Mouse (Mus musculus) forebrain, embryonic 13.5 days (tissue): ENCODE results near the gene Nfkb1. TPM values are rescaled to one million over a fixed set of nuclear protein-coding genes. Genes with fewer than 3 reads are reported as not detected.

Experiments used
- ATAC-seq: fragments of 200-750 bp; cut with Nextera tagmentation; 2 replicates; pipeline ENCODE4 v1.8.0; 2017
- H3K27ac ChIP-seq: fragments of 300-500 bp; sonication (generic); 2 replicates; pipeline ENCODE4 v1.5.1; 2015; ENCODE audit warnings: inconsistent platforms, mild to moderate bottlenecking, moderate library complexity
- H3K27me3 ChIP-seq: fragments of 300-500 bp; sonication (generic); 2 replicates; pipeline ENCODE4 v1.6.1; 2015; ENCODE audit warnings: mild to moderate bottlenecking, inconsistent platforms
- H3K36me3 ChIP-seq: fragments of 300-500 bp; sonication (generic); 2 replicates; pipeline ENCODE4 v1.6.1; 2015; ENCODE audit warnings: mild to moderate bottlenecking, inconsistent platforms; ENCODE audit not compliant: poor library complexity, severe bottlenecking
- H3K4me1 ChIP-seq: fragments of 300-500 bp; sonication (generic); 2 replicates; pipeline ENCODE4 v1.6.1; 2015; ENCODE audit warnings: inconsistent platforms
- H3K4me2 ChIP-seq: fragments of 300-500 bp; sonication (generic); 2 replicates; pipeline ENCODE4 v1.6.1; 2015; ENCODE audit warnings: inconsistent platforms, mild to moderate bottlenecking, moderate library complexity
- H3K4me3 ChIP-seq: fragments of 300-500 bp; sonication (generic); 2 replicates; pipeline ENCODE4 v1.5.1; 2015; ENCODE audit warnings: mild to moderate bottlenecking, inconsistent platforms
- H3K9ac ChIP-seq: fragments of 300-500 bp; sonication (generic); 2 replicates; pipeline ENCODE4 v1.6.1; 2015; ENCODE audit warnings: mild to moderate bottlenecking, inconsistent platforms
- H3K9me3 ChIP-seq: fragments of 300-500 bp; sonication (generic); replicated peaks from 2 replicates; pipeline ENCODE4 v1.6.1; 2016; ENCODE audit warnings: inconsistent platforms
- WGBS: fragments of 180-500 bp; shearing (Covaris S2); methylation state at CpG from one replicate; pipeline ENCODE4 v1.1.7; 2015; 5-methylcytosine and 5-hydroxymethylcytosine counted together
- polyA plus RNA-seq: library from polyadenylated mRNA; unstranded; fragments of >200 nt; fragmentation: Nextera tagmentation; extraction: Ambion mirVana; gene quantifications from 2 replicates; pipeline ENCODE4 v1.2.1, GENCODE M21; 2015

Nfkb1 gene
- polyA plus RNA-seq, 1 experiment from 2014 or later: 8.0 TPM

DNA sequence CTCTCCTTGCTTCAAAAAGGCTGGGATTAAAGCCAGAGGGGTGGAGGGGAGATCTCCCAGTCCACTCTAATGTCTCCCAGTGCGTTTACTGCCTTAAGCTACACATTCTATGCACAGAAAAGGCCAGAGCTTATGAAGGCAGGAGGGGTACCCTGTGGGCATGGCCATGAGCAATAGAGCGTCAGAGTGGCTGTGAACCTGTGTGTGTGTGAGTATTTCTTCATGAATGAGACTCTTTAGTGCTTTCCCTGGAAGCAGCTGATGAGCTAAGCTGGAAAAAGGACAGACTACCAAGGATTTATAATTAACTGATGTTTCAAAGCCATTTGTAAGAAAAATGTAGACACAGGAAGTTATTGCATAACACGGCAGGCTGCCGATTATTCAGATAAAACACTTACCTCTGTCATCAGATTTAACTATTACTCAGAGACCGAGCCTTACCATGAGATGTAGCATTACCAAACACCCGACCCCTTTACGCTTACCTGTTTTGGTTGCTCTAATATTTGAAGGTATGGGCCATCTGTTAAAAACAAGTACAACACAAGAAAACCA lies 32.7 kb downstream of the Nfkb1 start:
- H3K4me3 ChIP-seq: no peak overlapping the region
- 83% methylated on average over 7 of the region's 7 CpGs for WGBS
- no peaks in the 10 kb centered on the region for H3K27me3 ChIP-seq
- H3K9me3 ChIP-seq: no peaks in the 10 kb centered on the region
- no peak for ATAC-seq
- no peak overlapping the region for H3K4me2 ChIP-seq
- H3K27ac ChIP-seq: no peak overlapping the region
- H3K36me3 ChIP-seq: peaks cover 13% of the 10 kb centered on the region
- H3K9ac ChIP-seq: no peak overlapping the region
- peaks cover 9% of the 10 kb centered on the region for H3K4me1 ChIP-seq

DNA sequence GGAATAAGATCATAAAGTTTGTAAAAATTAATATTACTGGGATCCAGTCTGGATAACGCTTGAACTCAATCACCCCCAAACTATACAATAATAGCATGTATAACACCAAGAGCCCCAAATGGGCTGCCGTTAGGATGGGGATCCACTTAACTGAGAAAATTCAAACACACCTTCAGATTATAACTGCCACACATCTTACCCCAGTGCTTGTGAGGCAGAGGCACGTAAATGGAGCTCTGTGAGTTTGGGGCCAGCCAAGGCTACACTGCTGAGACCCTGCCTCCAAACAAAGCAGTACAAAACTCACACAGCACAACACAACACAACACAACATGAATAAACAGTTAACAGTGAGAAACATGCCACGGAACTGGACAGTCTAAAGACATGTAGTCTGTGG lies 35.2 kb downstream of the Nfkb1 start:
- H3K9me3 ChIP-seq: no peaks in the 10 kb centered on the region
- H3K27me3 ChIP-seq: no peaks in the 10 kb centered on the region
- no peak overlapping the region for H3K4me3 ChIP-seq
- H3K36me3 ChIP-seq: peaks cover 21% of the 10 kb centered on the region
- 86% methylated on average over 4 of the region's 4 CpGs for WGBS
- H3K4me1 ChIP-seq: 0 out of 2 replicates have a peak, but pooled peaks cover under 1% of the 10 kb centered on the region
- no peak overlapping the region for H3K27ac ChIP-seq
- H3K4me2 ChIP-seq: no peak overlapping the region
- no peak for ATAC-seq
- no peak overlapping the region for H3K9ac ChIP-seq

DNA sequence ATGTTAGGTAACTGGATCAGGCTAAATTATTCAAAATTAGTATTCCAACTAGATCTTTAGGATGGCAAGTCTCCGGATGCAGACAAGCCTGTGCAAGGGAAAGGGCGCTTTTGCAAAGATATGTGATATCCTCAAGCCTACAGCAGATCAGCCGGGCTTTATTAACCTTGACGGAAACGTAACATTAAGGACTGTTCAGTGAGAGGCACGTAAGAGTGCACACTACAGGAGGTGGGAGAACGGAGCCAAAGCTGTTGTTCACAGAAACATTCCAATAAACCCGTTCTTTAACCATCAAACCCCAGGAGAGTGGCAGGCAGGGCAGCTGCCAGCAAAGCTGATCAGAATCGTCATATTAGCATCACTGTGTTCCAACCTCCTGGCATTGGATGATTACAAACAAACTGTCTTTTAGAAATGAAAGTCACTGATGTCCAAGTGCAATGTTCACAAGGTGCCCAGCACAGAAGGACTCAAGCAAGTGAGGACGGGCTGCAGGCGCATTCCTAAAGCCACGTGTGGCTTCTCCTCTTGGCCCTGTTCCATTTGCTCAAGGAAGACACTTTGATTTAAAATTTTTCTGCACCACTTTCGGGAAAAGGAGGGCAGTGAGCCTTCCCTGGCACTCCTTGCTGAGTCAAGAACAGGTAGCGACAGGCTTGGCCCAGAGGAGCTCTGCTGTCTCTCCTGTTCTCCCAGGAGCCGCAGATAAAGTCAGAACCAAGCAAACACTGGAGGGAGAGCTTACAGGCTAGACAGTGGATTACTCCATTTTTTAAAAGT lies 40.4 kb downstream of the Nfkb1 start:
- no peak for ATAC-seq
- Histone ChIP-seq H3K4me2 (no peak overlapping the region), H3K4me1 (peaks cover 8% of the 10 kb centered on the region), H3K9me3 (no peaks in the 10 kb centered on the region), H3K36me3 (peaks cover 23% of the 10 kb centered on the region), H3K4me3 (no peak overlapping the region), H3K27me3 (no peaks in the 10 kb centered on the region), H3K27ac (no peak overlapping the region), H3K9ac (no peak overlapping the region)
- 78% methylated on average over 15 of the region's 15 CpGs for WGBS

DNA sequence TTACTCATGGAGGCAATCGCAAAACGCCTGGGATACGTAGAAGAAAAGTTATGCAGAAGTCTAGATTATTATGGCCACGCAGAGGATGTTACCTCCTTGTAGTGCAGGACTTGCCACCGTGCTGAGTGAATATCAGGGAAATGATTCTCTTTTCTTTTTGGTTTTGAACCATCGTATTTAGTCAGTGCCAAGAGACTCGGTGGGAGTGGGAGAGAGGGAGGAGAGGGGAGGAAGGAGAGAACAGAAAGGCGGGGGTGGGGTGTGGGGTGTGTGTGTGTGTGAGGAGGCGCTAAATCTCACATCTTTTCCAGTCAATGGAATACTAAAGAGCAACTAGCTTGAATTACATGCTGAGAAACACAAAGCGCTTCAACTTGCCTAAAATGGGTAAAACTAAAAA lies 41.5 kb downstream of the Nfkb1 start:
- H3K9me3 ChIP-seq: no peaks in the 10 kb centered on the region
- no peak overlapping the region for H3K27ac ChIP-seq
- peaks cover 26% of the 10 kb centered on the region for H3K36me3 ChIP-seq
- no peaks in the 10 kb centered on the region for H3K27me3 ChIP-seq
- H3K9ac ChIP-seq: no peak overlapping the region
- WGBS: 78% methylated on average over 10 of the region's 10 CpGs
- H3K4me2 ChIP-seq: no peak overlapping the region
- H3K4me1 ChIP-seq: peaks cover 8% of the 10 kb centered on the region
- no peak overlapping the region for H3K4me3 ChIP-seq
- ATAC-seq: no peak

DNA sequence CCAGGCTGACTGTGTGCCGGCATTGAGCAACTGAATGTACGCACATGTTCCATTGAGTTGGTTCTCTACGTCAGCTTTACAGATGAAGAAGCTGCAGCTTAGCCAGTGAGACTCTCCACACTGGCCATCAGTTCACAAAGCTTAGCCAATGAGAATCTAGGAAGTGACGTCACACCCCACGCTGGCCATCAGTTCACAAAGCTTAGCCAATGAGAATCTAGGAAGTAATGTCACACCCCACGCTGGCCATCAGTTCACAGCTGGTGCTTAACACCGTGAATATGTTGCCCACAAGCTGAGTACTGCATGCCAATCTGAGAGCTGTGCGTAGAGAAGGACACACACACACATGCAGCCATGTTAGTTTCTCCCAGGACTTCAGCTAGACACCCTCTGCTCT lies 42.8 kb downstream of the Nfkb1 start:
- H3K4me2 ChIP-seq: no peak overlapping the region
- H3K36me3 ChIP-seq: peaks cover 25% of the 10 kb centered on the region
- WGBS: 94% methylated on average over 8 of the region's 8 CpGs
- H3K9me3 ChIP-seq: no peaks in the 10 kb centered on the region
- no peak overlapping the region for H3K9ac ChIP-seq
- H3K4me3 ChIP-seq: no peak overlapping the region
- H3K27ac ChIP-seq: no peak overlapping the region
- no peak for ATAC-seq
- peaks cover 8% of the 10 kb centered on the region for H3K4me1 ChIP-seq
- no peaks in the 10 kb centered on the region for H3K27me3 ChIP-seq

DNA sequence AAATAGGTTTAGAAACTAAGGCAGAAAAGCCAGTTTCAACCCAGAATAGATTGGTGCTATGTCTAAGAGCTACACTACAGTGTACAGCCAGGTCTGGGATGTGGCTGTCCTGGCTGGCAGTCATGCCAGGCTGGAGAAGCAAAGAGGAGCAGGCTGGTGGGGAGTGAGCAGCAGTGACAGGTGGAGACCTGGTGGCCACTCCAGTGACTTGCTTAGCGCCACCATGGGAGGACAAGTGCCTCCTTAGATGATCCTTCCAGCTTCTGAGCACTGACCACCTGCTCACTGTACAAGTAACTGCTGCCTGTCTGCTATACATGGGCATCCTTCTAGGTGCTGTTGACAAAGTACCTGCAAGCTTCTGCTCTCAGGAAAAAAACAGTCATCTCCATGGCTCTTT lies 44.7 kb downstream of the Nfkb1 start:
- no peak overlapping the region for H3K4me3 ChIP-seq
- no peaks in the 10 kb centered on the region for H3K9me3 ChIP-seq
- 89% methylated on average over 1 of the region's 1 CpGs for WGBS
- no peak overlapping the region for H3K27ac ChIP-seq
- peaks cover 8% of the 10 kb centered on the region for H3K4me1 ChIP-seq
- ATAC-seq: no peak
- no peak overlapping the region for H3K9ac ChIP-seq
- peaks cover 12% of the 10 kb centered on the region; the same call in 1 of the 2 replicates for H3K36me3 ChIP-seq
- no peak overlapping the region for H3K4me2 ChIP-seq
- no peaks in the 10 kb centered on the region for H3K27me3 ChIP-seq

DNA sequence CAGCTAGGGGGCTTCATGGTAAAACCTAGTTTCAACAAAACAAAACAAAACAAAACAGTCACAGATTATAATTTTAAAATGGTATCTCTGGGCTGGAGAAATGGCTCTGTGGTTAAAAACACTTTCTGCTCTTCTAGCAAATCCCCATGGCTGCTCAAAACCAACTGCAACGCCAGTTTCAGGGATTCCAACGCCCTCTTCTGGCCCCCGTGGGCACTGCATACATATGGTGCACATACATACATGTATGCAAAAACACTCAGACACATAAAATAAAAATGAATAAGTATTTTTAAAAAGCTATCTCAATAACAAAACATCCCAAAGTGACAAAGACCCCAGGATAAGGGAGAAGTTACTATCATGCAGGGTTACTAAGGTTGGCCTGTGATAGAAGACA lies 46.4 kb downstream of the Nfkb1 start:
- Histone ChIP-seq H3K36me3 (peaks cover 13% of the 10 kb centered on the region; the same call in 1 of the 2 replicates), H3K9ac (no peak overlapping the region), H3K4me3 (no peak overlapping the region), H3K27ac (no peak overlapping the region), H3K27me3 (no peaks in the 10 kb centered on the region), H3K9me3 (no peaks in the 10 kb centered on the region), H3K4me1 (no peaks in the 10 kb centered on the region), H3K4me2 (no peak overlapping the region)
- no peak for ATAC-seq
- 95% methylated on average over 3 of the region's 3 CpGs for WGBS

DNA sequence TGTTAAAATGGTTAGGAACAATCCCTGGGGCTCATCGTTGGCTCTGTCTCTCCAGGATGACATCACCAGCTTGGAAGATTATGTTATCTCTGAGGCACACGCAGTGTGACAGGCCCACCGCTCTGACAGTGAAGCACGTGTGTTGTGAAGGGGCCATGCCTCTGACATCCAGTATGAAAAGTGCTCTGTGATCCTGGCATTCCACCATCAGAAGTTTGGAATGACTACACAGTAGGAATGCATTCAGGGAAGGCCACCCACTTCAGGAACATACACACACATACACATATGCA lies 49.8 kb downstream of the Nfkb1 start:
- Histone ChIP-seq H3K4me2 (no peak overlapping the region), H3K4me1 (no peaks in the 10 kb centered on the region), H3K36me3 (0 out of 2 replicates have a peak, but pooled peaks cover 6% of the 10 kb centered on the region), H3K4me3 (no peak overlapping the region), H3K27ac (no peak overlapping the region), H3K27me3 (no peaks in the 10 kb centered on the region), H3K9me3 (no peaks in the 10 kb centered on the region), H3K9ac (no peak overlapping the region)
- WGBS: 89% methylated on average over 4 of the region's 4 CpGs
- ATAC-seq: no peak

DNA sequence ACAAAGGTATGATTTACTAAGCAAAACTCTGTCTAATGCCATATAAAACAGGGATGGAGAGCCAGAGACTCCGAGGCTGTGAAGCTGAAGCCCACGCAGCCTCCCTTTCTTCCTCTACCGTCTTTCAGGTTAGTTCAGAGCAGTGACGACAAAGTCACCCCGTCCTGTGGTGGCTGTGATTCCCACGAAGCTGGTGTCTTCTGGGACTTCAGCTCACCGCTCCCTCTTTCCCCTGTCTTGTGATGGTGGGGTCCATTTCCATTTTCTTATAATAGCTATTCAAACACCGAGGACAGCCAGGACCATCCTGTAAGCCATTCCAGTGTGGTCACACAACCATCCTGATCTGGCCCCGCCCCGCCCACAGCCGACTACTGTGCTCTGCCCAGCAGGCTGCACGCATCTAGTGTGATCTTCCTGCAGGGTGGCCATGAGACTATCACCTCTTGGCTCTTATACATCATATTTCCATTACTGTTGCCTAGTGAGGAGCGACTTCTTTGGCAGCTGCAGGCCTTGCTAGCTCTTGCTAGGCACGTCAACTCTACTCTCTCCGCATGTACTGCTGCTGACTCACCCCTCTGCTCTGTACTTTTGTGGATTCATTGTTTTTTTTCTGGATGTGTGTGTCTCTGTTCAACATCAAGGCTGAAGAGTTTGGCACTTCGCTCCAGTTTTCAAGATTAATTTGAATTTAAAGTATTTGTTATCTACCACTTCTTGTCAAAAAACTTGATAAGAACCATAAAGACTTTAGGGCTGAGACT lies 50.3 kb downstream of the Nfkb1 start:
- Histone ChIP-seq H3K4me1 (no peaks in the 10 kb centered on the region), H3K4me3 (no peak overlapping the region), H3K4me2 (no peak overlapping the region), H3K27ac (no peak overlapping the region), H3K36me3 (0 out of 2 replicates have a peak, but pooled peaks cover 6% of the 10 kb centered on the region), H3K27me3 (no peaks in the 10 kb centered on the region), H3K9me3 (no peaks in the 10 kb centered on the region), H3K9ac (no peak overlapping the region)
- WGBS: 91% methylated on average over 16 of the region's 16 CpGs
- ATAC-seq: no peak

DNA sequence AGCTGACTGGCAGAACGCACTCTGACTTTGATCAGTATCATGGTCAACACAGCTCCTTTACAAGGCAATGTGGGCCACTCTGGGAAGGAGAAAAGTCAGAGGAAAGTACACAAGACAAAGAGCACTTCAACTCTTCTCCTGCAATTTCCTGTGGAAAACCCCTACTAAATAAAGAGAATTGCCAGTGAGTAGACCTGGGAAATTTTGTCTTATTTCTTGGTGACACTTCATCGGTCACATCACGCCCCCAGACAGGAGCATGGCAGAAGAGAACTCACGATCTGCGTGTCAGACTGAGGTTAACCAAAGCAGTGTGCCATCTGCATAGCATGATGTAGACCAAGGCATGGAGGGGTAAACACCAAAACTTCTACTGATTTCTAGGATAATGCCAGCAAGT lies 51.1 kb downstream of the Nfkb1 start:
- H3K4me2 ChIP-seq: no peak overlapping the region
- no peaks in the 10 kb centered on the region for H3K4me1 ChIP-seq
- 0 out of 2 replicates have a peak, but pooled peaks cover 6% of the 10 kb centered on the region for H3K36me3 ChIP-seq
- no peak for ATAC-seq
- H3K27me3 ChIP-seq: no peaks in the 10 kb centered on the region
- 98% methylated on average over 5 of the region's 5 CpGs for WGBS
- no peaks in the 10 kb centered on the region for H3K9me3 ChIP-seq
- no peak overlapping the region for H3K4me3 ChIP-seq
- no peak overlapping the region for H3K9ac ChIP-seq
- no peak overlapping the region for H3K27ac ChIP-seq

DNA sequence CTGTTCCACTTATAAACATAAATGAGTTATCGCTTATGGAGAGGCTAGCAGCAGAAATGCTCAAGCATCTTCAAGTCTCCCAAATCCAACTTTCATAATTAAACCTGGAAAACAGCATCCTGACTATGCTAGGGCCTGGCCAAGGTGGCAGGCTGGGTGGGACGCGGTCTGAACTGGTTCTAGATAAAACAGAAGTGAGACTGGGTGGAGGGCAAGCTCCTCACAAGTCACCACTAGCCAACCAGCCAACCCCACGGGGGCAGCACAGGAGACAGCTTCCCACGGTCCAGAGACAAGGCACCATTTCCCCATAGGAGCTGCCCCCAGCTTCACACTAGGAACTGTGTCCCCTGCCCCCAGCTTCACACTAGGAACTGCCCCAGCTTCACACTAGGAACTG lies 53.8 kb downstream of the Nfkb1 start:
- Histone ChIP-seq H3K4me3 (no peak overlapping the region), H3K4me1 (no peaks in the 10 kb centered on the region), H3K36me3 (peaks cover 3% of the 10 kb centered on the region; the same call in 1 of the 2 replicates), H3K27ac (no peak overlapping the region), H3K9me3 (no peaks in the 10 kb centered on the region), H3K9ac (no peak overlapping the region), H3K27me3 (no peaks in the 10 kb centered on the region), H3K4me2 (no peak overlapping the region)
- no peak for ATAC-seq
- 87% methylated on average over 5 of the region's 5 CpGs for WGBS

DNA sequence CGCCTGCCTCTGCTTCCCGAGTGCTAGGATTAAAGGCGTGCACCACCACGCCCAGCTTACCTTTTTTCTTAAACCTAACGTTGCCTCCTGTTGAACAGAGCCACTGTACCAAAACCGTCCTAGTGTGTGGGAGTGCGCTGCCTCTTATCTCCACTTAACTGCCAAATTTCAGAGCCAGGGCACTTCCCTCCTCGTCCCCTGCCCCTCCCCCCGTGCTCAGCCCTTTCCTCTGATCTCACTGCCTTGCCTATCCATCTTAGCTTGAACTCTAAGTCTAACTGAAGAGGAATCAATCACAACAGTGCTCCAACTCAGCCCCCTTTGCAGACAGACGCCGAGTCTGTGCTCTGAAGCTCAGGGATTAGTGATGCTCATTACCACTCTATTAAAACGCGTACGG lies 54.9 kb downstream of the Nfkb1 start:
- Histone ChIP-seq H3K9ac (no peak overlapping the region), H3K4me3 (no peak overlapping the region), H3K9me3 (no peaks in the 10 kb centered on the region), H3K27me3 (no peaks in the 10 kb centered on the region), H3K4me2 (no peak overlapping the region), H3K36me3 (peaks cover 3% of the 10 kb centered on the region; the same call in 1 of the 2 replicates), H3K4me1 (no peaks in the 10 kb centered on the region), H3K27ac (no peak overlapping the region)
- WGBS: 49% methylated on average over 14 of the region's 14 CpGs
- no peak for ATAC-seq
